Mouse (Mus musculus) brown adipose tissue, adult 24 weeks (tissue): ENCODE measurements around the gene Chrnb4. TPM values are rescaled to one million over a fixed set of nuclear protein-coding genes. Genes with fewer than 3 reads are reported as not detected.

ENCODE experiments used
- H3K27ac ChIP-seq: fragments of 200-500 bp; replicated peaks from 2 replicates; pipeline ENCODE4 v1.5.1; 2012; ENCODE audit warnings: low read depth, mild to moderate bottlenecking, low read length
- H3K4me1 ChIP-seq: fragments of 200-500 bp; 2 replicates; pipeline ENCODE4 v1.6.1; 2012; ENCODE audit warnings: low read length, mixed read lengths; ENCODE audit not compliant: control insufficient read depth, insufficient read depth, insufficient read length
- H3K4me3 ChIP-seq: fragments of 200-500 bp; 2 replicates; pipeline ENCODE4 v1.5.1; 2012; ENCODE audit warnings: low read depth, mild to moderate bottlenecking, low read length, moderate library complexity; ENCODE audit not compliant: insufficient read depth
- polyA plus RNA-seq: library from polyadenylated mRNA; stranded (reverse); fragments of >200 nt; gene quantifications from 2 replicates; pipeline ENCODE4 v1.2.4, GENCODE M21; 2012; ENCODE audit not compliant: missing spikeins, insufficient read depth, insufficient read length

The Chrnb4 gene
- polyA plus RNA-seq, result not detected in 2 replicates

DNA sequence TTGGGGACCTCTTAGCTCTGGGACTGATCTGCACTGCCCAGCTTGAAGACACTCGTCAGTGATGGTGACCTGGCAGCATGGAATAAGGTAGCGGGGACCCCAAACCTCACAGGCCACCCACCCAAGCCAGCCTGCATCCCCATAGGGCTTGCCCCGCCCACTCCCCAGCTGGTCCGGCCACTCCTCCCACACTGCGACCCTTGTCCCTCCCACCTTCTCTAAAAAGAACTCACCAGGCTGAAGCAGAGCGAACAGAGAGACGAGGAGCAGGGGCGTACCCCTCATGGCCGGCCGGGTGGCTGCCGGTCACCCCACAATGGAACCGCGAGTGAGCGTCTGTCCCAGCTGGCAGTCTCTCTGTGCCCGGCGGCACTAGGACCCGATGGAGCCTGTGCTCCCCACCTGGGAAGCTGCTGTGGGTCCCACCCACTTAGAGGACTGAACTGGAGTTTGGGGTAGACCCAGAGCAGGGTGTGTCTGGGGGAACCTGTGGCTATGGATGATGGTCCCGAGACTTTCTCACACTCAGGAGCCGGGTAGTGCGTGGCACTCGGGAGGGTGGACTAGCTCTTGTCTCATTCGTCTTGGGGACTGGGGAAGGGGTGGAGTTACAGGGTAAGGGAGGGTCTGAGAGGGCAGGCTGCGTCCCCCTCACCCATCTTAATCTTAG is at the start of gene Chrnb4:
Chrnb4 (minus strand) TSS at position 569 of the 670 bp plus-strand sequence.
- 0 out of 2 replicates have a peak, but pooled peaks cover 4% of the 10 kb centered on the region for H3K4me1 ChIP-seq
- H3K4me3 ChIP-seq, result peak within 1 kb of the TSS; percentile 35
- H3K27ac ChIP-seq, result no peak within 1 kb of the TSS

DNA sequence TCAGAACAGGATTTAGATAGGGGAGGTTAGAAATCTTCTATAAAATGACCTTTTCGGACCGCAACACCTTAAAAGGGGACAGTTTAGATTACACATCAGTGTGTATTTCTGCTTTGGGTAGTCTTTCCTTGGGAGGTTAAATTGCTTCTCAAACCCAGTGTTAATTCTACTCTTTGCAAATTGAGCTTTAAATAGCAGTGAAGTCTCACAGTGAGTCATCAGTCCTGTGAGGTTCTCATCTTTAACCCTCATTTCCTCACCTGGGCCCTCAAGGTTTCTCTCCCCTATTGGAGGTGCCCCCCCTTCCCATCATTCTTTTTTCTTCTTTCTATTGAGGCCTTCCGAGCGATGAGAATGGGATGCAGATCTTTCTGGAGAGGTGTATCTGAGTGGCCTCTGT is 48.3 kb upstream of the Chrnb4 start:
- no peak overlapping the region for H3K27ac ChIP-seq

DNA sequence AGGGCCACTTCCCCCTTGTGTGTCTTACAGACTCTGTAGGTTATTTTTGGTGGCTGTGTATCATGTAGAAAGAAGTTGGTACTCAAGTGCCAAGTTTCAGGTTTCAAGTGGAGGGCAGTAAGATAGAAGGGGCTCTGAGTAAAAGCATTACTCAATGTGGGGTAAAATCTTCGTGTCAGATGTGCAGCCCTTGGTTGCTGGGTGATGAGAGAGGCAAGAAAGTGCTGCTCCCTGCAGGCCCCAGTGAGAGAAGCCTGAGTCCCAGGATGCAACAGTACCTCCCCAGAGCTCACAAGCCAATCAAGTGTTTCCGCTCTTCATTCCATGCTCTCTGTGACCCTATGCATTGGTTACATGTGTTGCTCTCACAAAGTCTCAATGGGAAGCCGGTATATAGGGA is 47.5 kb upstream of the Chrnb4 start:
- H3K27ac ChIP-seq, result no peak overlapping the region
- no peak overlapping the region for H3K4me3 ChIP-seq
- no peaks in the 10 kb centered on the region for H3K4me1 ChIP-seq

More for the DNA sequence above, 48.3 kb upstream of the Chrnb4 start:
- Histone ChIP-seq H3K4me3 (no peak overlapping the region), H3K4me1 (no peaks in the 10 kb centered on the region)

DNA sequence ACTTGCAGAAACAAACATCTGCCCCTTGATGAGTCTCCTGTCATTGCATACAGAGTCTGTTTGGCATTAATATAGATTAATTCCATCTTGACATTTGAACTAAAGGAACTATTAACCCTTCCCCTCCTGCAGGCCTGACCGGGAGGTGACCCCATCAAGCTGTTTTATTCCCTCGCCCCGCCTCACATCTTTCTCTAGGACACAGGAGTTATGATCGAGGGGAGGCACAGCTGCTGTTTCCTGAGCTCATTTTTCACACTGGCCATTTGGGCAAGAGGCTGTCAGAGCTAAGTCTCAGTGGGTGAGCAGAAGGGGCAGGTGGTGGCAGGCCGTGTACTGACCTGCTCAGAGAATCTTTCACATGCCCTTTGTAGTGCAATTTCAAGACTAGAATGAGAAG is 41.6 kb upstream of the Chrnb4 start:
- Histone ChIP-seq H3K4me1 (no peaks in the 10 kb centered on the region), H3K4me3 (no peak overlapping the region), H3K27ac (no peak overlapping the region)

DNA sequence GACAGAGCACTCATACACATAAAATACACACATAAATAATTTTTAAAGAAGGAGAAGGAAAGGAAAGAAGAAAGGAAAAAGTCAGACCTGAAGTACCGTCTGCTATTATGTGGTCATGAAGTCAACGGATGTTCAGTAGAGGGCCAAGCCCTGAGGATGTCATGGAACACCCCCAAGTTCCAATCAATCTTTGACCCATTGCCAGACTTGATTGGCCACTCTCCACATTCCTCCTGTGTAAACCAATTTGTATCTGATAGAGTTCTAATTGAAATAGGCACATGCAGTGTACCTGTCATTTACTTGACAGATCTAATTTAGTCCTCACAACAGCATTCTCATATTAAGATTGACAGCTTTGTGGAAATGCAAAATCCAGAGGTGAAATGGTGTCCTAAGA is 40.6 kb upstream of the Chrnb4 start:
- Histone ChIP-seq H3K27ac (no peak overlapping the region), H3K4me3 (no peak overlapping the region), H3K4me1 (no peaks in the 10 kb centered on the region)

DNA sequence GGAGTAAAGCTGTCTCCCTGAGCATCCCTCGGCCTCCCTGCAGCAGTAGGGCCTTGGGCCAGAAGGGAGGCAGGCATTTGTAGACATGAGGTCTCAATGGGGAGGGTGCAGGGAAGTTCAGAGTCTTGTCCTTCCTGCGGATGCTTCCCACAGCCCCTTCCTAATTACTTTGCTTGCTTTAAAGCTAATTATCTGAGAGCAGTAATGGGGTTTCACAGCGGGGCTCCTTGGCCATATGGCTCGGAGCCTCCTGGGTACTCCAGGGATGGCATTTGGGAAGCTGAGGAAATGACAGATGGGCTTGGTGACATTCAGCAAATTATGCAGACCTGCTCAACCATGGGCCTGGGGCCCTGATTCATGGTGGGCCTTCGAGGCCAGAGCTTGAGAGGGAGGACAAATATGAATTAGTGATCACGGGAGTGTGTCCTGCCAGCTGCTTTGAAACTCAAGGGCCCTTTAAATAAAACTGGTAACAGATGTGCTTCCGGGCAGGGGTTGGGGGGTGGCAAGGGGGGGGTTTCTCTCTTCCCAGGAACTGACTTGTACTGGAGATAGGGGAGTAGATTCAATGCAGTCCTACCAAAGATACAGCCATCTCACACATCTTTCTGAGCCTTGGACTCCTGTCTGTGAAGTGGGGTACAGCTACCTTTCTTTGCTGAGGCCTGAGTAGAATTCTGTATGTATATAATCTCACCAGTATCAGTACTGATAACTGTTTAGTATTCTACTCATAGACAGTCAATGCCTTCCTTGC is 34.8 kb upstream of the Chrnb4 start:
- H3K27ac ChIP-seq, result no peak overlapping the region
- H3K4me3 ChIP-seq, result no peak overlapping the region
- H3K4me1 ChIP-seq, result no peaks in the 10 kb centered on the region

DNA sequence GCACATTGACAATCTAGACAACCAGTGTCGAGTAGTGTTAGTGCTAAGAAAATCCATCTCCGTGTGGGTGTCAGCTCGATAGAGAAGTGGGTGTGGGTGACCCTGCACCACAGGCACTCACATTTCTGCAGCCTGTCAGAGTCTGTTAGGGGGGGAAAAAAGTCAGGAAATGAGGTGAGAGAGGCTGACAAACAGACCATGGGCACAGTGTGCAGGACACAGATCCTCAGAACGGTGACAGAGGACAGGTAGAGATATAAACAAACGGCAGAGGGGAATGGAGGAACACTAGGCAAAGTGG is 19.3 kb upstream of the Chrnb4 start:
- Histone ChIP-seq H3K27ac (no peak overlapping the region), H3K4me3 (no peak overlapping the region), H3K4me1 (no peaks in the 10 kb centered on the region)

DNA sequence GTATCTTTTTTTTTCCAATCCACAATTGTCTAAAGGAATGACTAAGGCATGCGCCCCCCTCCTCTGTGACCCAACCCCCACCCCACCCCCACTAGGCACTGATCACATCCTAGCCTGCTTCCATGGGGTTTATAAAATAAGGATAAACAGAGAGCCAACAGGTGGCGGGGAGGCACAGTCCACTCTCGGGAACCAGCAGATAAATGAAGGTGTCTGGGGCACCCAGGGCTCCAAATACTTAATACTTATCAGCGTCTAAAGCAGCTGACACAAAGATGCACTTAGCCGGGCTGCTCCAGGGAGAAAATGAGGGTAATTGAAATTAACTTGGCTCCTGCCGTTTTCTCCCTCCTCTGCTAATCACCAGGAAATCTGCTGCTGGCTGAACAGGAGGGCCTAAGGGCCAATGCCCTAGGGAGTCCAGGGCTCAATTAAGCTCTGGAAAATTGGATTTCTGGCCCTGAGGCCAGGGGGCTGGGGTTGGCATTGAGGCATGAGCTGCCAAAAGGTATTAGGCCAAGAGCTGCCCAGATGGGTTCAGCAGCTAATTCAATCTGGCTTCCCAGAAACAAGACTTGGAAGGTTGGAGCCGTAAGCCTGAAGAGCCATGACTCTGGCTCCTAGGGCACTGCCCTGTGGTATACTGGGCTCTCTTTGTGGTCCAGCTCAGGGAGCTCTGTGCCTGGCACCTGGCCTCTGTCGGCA is 18.8 kb upstream of the Chrnb4 start:
- Histone ChIP-seq H3K4me3 (no peak overlapping the region), H3K4me1 (no peaks in the 10 kb centered on the region), H3K27ac (no peak overlapping the region)

DNA sequence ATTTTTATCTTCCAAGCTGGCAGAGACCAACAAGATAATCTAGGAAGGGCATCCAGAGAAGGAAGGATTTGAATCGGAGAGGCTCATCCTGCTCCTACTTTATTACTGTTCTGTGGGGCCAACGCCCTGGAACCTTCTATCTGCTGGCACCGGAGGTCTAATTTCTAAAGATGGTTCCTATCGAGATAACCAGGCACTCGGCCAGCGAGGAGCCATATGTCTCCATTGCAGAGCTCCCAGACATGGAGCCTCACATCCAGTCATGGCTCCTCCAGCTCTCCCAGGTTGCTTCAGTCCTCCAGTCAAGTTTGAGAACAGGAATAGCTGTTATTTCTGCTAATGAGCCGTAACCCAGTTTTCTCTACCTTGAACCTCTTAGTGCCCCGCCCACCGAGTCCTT is 16.7 kb upstream of the Chrnb4 start:
- no peak overlapping the region for H3K4me3 ChIP-seq
- no peak overlapping the region for H3K27ac ChIP-seq
- no peaks in the 10 kb centered on the region for H3K4me1 ChIP-seq

DNA sequence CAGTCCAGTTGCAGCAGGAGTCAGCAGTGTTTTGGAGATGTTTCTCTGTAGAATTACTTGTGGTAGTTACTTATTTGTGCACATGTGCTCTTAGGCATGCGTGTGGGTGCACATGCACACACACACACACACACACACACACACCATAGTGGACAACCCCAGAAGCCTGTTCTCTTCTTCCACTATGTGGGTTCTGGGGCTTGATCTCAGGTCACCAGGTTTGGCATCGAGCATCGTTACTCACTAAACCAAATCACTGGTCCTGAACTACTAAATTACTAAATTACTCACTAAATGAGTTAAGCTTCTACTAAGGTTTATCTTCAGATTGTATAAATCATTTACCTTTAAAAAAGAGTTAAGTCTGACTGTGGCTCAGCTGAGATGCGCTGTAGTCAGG is 9.5 kb upstream of the Chrnb4 start:
- no peak overlapping the region for H3K27ac ChIP-seq
- no peak overlapping the region for H3K4me3 ChIP-seq
- H3K4me1 ChIP-seq, result no peaks in the 10 kb centered on the region

DNA sequence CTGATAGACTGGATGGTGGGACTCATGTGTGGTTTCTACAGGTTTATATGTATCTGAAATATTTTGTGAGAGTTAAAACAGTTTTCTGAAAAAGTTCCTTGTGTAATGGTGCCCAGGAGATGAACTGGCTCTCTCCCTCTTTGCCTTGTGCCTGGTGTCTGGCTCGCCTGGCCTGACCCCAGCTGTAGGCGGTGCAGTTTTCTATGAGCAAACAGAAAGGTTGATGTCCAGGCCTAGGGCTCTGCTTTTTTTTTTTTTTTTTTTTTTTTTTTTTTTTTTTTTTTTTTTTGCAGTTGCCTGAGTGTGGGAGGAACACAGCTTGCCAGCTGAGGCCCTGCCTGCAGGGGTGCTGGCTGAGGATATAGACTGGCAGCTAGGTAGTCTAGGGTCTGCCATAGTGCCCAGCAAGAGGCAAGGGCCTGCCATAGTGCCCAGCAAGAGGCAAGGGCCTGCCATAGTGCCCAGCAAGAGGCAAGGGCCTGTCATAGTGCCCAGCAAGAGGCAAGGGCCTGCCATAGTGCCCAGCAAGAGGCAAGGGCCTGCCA is 6.9 kb upstream of the Chrnb4 start:
- Histone ChIP-seq H3K27ac (no peak overlapping the region), H3K4me3 (no peak overlapping the region), H3K4me1 (no peaks in the 10 kb centered on the region)

DNA sequence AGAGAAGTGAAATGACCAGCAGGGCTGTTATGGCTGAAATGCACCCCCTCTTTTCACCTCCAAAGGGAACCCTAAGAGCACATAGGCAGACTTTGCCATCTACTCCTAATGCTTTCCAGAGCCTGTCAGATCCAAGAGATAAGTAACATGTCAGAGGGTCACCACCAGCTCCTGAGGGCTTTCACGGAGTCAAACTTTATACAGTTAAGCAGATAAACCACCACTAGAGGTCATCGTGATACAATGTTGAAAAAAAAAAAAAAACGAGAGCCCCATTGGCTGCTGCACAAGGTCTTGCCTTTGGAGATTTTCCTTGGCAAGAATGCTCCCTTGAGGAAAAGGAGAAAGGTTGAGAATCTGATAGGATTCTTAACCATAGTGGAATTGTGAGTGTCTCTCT is 1.8 kb downstream of the Chrnb4 start:
- Histone ChIP-seq H3K4me1 (0 out of 2 replicates have a peak, but pooled peaks cover 4% of the 10 kb centered on the region), H3K4me3 (no peak overlapping the region), H3K27ac (no peak overlapping the region)

DNA sequence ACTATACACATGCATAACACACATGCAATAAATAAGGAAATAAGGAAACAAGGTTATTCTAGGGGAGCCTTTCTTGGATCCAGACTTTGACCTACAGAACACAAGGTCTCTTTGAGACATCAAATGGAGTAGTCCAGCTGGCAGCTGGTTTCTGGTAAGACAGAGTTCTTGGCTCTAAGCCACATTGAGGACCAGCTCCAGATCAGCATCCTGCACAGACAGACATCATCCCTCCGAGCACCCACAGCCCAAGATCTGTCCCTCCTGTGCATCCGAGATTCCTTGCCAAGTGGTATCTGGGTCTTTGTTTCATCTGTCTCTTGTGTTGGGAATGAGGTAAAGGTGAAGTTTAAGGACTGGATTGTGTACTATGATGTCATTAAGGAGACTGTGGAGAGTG is 3.6 kb downstream of the Chrnb4 start:
- Histone ChIP-seq H3K4me3 (no peak overlapping the region), H3K27ac (no peak overlapping the region), H3K4me1 (0 out of 2 replicates have a peak, but pooled peaks cover 4% of the 10 kb centered on the region)

DNA sequence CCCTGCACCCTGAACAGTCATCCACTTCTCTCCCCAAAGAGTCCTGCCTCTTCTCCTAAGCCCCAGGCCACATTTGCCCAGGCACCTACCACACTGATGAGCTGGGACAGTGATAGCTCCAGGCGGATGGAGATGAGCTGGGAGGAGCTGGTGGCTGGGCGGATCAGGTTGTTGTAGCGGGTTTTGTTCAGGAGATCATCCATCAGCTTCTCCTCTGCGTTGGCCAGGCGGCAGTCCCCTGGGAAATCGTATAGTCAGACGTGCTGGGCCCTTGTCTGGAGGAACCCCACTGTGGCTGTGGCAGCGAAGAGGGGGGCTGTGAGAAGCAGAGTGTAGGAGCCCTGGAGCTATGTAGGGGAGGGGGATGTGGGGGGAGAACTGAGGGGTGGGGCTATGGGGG is 4.9 kb downstream of the Chrnb4 start:
- Histone ChIP-seq H3K27ac (no peak overlapping the region), H3K4me3 (no peak overlapping the region), H3K4me1 (0 out of 2 replicates have a peak, but pooled peaks cover 4% of the 10 kb centered on the region)

DNA sequence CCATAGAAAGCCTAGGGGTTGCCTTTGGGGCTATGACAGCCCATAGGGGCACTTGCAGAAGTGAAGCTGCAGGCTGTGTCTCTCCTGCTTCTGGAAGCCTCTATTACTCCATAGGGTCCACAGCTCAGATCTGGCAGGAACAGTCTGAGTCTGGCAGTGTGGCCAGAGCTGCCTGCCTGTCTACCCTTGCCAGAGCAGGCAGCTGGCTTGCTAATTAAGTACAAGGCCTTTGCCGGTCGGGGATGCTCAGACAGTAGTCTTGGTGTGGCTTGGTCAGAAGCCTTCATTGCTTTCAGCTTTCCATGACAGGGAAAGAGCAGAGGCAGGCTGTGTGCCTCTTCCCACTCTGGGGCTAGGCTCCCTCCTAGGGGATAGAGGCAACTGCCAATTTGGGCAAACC is 7.2 kb downstream of the Chrnb4 start:
- no peak overlapping the region for H3K4me3 ChIP-seq
- H3K27ac ChIP-seq, result no peak overlapping the region
- H3K4me1 ChIP-seq, result no peaks in the 10 kb centered on the region
